Comparison of ENCODE assay signal across 8 mouse cellular contexts in the genomic region with DNA sequence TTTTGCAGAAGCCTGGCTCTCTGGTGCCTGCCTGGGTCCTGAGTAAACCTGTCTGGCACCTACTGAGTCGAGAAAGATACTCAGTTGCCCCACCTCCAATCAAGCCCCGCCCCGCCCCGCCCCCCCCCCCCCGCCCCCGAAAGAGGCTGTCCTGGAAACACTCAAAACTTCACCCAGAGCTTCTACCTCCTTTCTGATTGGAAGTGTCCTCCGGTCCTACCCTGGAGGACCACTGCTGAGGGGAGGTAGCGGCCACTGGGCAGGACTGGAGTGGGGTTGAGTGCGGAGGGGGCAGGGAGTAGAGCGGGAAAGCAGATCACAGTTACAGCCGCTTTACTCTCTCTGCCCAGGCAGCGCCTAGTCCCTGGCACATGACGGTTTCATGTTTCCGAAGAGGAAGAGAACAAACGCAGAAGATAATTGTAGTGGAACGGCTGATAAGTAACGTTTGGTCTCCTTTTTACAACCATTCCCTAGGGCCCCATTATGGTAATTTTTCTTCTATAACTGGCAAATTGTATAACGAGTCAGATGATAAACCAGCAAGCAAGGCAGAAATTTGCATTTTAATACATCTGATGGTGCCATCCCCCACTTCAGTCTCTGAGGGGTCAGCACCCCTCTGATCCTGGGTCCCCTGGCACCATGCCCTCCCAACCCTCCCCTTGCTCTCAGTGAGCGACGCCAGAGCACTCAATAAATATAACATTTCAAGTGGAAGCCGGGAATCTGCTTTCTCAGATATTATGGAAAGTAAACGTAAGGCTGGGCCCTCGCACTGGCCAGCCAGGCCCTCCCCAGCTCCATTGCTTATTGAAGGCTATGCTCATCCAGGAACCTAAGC.
A peak's percentile ranks its signal among the peaks of the same experiment; 100 is the strongest.
DNase-seq lines count a peak whose midpoint lies in the region; ATAC-seq and TF ChIP-seq lines count a peak whose summit lies in the region.

No protein-coding gene starts in this region.

- H3K4me2 ChIP-seq in intestine, postnatal 0 days (replicated peaks; ENCODE audit: low read depth) = peak overlapping the region; percentile 73
- H3K4me2 ChIP-seq in lung, postnatal 0 days (replicated peaks; ENCODE audit: low read depth, low read length) = peak overlapping the region; percentile 48

- H3K36me3 ChIP-seq in E14TG2a.4 (ENCODE audit: insufficient read depth, low read length) = no peaks in the 10 kb centered on the region
- no peaks in the 10 kb centered on the region for H3K36me3 ChIP-seq in intestine, postnatal 0 days (ENCODE audit: control insufficient read depth, insufficient read depth)
- H3K36me3 ChIP-seq in lung, postnatal 0 days (ENCODE audit: insufficient read depth, low read length) = no peaks in the 10 kb centered on the region

- 0 out of 2 replicates have a peak, but pooled peaks have one; percentile 22 for ATAC-seq in intestine, postnatal 0 days
- peak; percentile 89 for ATAC-seq in lung, postnatal 0 days

- 0 out of 2 replicates have a peak overlapping the region, but pooled peaks have one; percentile 39 for H3K4me3 ChIP-seq in E14TG2a.4 (replicated peaks; ENCODE audit: low read length)
- H3K4me3 ChIP-seq in bone marrow, adult 2 months (replicated peaks; ENCODE audit: control insufficient read depth, low read depth, low read length) = peak overlapping the region; percentile 63
- peak overlapping the region; percentile 64 for H3K4me3 ChIP-seq in gastrocnemius, adult 2 months
- H3K4me3 ChIP-seq in intestine, postnatal 0 days (ENCODE audit: low read depth, low read length) = peak overlapping the region; percentile 18; the same call in 1 of the 2 replicates
- peak overlapping the region; percentile 16; the same call in 1 of the 2 replicates for H3K4me3 ChIP-seq in lung, postnatal 0 days (ENCODE audit: low read depth, low read length)
- no peak overlapping the region for H3K4me3 ChIP-seq in left cerebral cortex, adult 2 months

- intact Hi-C loops in gastrocnemius, adult 2 months (cut with DNase I) = loop anchor here (5.0 kb wide), 1 partner anchor 250 kb away; no protein-coding TSS in a partner anchor
- intact Hi-C loops in left cerebral cortex, adult 2 months (cut with DNase I) = no loop called here

- no peak overlapping the region for H3K9ac ChIP-seq in intestine, postnatal 0 days (ENCODE audit: low read depth, low read length)
- no peak overlapping the region for H3K9ac ChIP-seq in lung, postnatal 0 days (replicated peaks; ENCODE audit: low read depth)

- DNase-seq in gastrocnemius, adult 2 months = peak; percentile 63
- peak; percentile 73 for DNase-seq in lung, postnatal 0 days (ENCODE audit: low spot score)
- DNase-seq in ovary, postnatal 36 days (ENCODE audit: low spot score) = peak; percentile 42
- DNase-seq in left cerebral cortex, adult 2 months (ENCODE audit: extremely low spot score in 1 of 2, low spot score in 2 of 2) = no peak
- DNase-seq in cerebellum, adult 18-20 months = no peak

- H3K27ac ChIP-seq in bone marrow, adult 2 months (ENCODE audit: control insufficient read depth, insufficient read depth, low read depth, low read length, poor library complexity) = peak overlapping the region; percentile 68
- peak overlapping the region; percentile 77 for H3K27ac ChIP-seq in gastrocnemius, adult 2 months
- no peak overlapping the region for H3K27ac ChIP-seq in intestine, postnatal 0 days (ENCODE audit: low read depth, low read length)
- H3K27ac ChIP-seq in lung, postnatal 0 days (ENCODE audit: low read length) = no peak overlapping the region
- no peak overlapping the region for H3K27ac ChIP-seq in left cerebral cortex, adult 2 months

- peaks cover 37% of the 10 kb centered on the region for H3K4me1 ChIP-seq in E14TG2a.4 (replicated peaks; ENCODE audit: low read depth, low read length)
- H3K4me1 ChIP-seq in bone marrow, adult 2 months (ENCODE audit: control insufficient read depth, insufficient read depth, low read length) = peaks cover 3% of the 10 kb centered on the region; the same call in 1 of the 2 replicates
- no peaks in the 10 kb centered on the region for H3K4me1 ChIP-seq in intestine, postnatal 0 days (replicated peaks; ENCODE audit: control insufficient read depth, insufficient read depth, low read length)
- H3K4me1 ChIP-seq in lung, postnatal 0 days (ENCODE audit: insufficient read depth, low read depth, low read length) = no peaks in the 10 kb centered on the region; the same call in 1 of the 2 replicates

- TF ChIP-seq POLR2A in bone marrow, adult 2 months (IDR thresholded peaks at IDR 0.05; ENCODE audit: borderline replicate concordance, control insufficient read depth, low read depth, low read length) = no peak

- TF ChIP-seq EP300 in lung, postnatal 0 days (IDR thresholded peaks at IDR 0.05) = no peak

- 4% methylated on average over 23 of the region's 23 CpGs for WGBS in bone marrow, adult 2 months
- WGBS in intestine, postnatal 0 days = 3% methylated on average over 20 of the region's 23 CpGs
- 6% methylated on average over 19 of the region's 23 CpGs for WGBS in lung, postnatal 0 days

- H3K27me3 ChIP-seq in E14TG2a.4 (ENCODE audit: insufficient read depth, low read length) = peaks cover 17% of the 10 kb centered on the region
- no peaks in the 10 kb centered on the region for H3K27me3 ChIP-seq in intestine, postnatal 0 days (replicated peaks; ENCODE audit: control insufficient read depth, insufficient read depth, low read length)
- no peaks in the 10 kb centered on the region for H3K27me3 ChIP-seq in lung, postnatal 0 days (replicated peaks; ENCODE audit: insufficient read depth, low read length)

- peaks cover 9% of the 10 kb centered on the region for H3K9me3 ChIP-seq in E14TG2a.4 (ENCODE audit: low read length)
- H3K9me3 ChIP-seq in intestine, postnatal 0 days (ENCODE audit: control insufficient read depth) = no peaks in the 10 kb centered on the region
- H3K9me3 ChIP-seq in lung, postnatal 0 days (ENCODE audit: low read length) = no peaks in the 10 kb centered on the region

- TF ChIP-seq CTCF in E14TG2a.4 (conservative IDR thresholded peaks at IDR 0.05; ENCODE audit: low read length) = no peak
- TF ChIP-seq CTCF in bone marrow, adult 2 months (IDR thresholded peaks at IDR 0.05; ENCODE audit: control insufficient read depth, insufficient read depth, low read length) = no peak
- TF ChIP-seq CTCF in gastrocnemius, adult 2 months (IDR thresholded peaks at IDR 0.05) = no peak
- TF ChIP-seq CTCF in intestine, postnatal 0 days (IDR thresholded peaks at IDR 0.05; ENCODE audit: low read depth) = no peak
- TF ChIP-seq CTCF in lung, postnatal 0 days (IDR thresholded peaks at IDR 0.05) = no peak
- no peak for TF ChIP-seq CTCF in left cerebral cortex, adult 2 months (IDR thresholded peaks at IDR 0.05)

Comparison
In these comparisons a context has a peak if more than half of its experiments do, and no peak if none do; other contexts are left out.
1. H3K27ac ChIP-seq: peak in bone marrow, adult 2 months (single experiment) and gastrocnemius, adult 2 months (single experiment); none in intestine, postnatal 0 days (single experiment), lung, postnatal 0 days (single experiment) and left cerebral cortex, adult 2 months (single experiment).
2. DNase-seq: peak in gastrocnemius, adult 2 months (single experiment), lung, postnatal 0 days (single experiment) and ovary, postnatal 36 days (single experiment); none in left cerebral cortex, adult 2 months (0 of 2) and cerebellum, adult 18-20 months (0 of 2).